Mouse (Mus musculus) limb, embryonic 15.5 days (tissue): ENCODE results near the gene Large1. TPM values are rescaled to one million over a fixed set of nuclear protein-coding genes. Genes with fewer than 3 reads are reported as not detected.

Experiments
- ATAC-seq: fragments of 200-750 bp; cut with Nextera tagmentation; 2 replicates; pipeline ENCODE4 v1.8.0; 2017; ENCODE audit warnings: low read depth, moderate TSS enrichment; ENCODE audit not compliant: insufficient number of reproducible peaks, low FRiP score, low TSS enrichment
- H3K27ac ChIP-seq: fragments of 300-500 bp; sonication (generic); 2 replicates; pipeline ENCODE4 v1.5.1; 2015; ENCODE audit warnings: moderate library complexity, mild to moderate bottlenecking, inconsistent platforms
- H3K27me3 ChIP-seq: fragments of 300-500 bp; sonication (generic); 2 replicates; pipeline ENCODE4 v1.6.1; 2015; ENCODE audit warnings: inconsistent platforms
- H3K36me3 ChIP-seq: fragments of 300-500 bp; sonication (generic); 2 replicates; pipeline ENCODE4 v1.6.1; 2015; ENCODE audit warnings: inconsistent platforms
- H3K4me1 ChIP-seq: fragments of 300-500 bp; sonication (generic); 2 replicates; pipeline ENCODE4 v1.6.1; 2015; ENCODE audit warnings: inconsistent platforms
- H3K4me2 ChIP-seq: fragments of 300-500 bp; sonication (generic); 2 replicates; pipeline ENCODE4 v1.6.1; 2015; ENCODE audit warnings: mild to moderate bottlenecking, inconsistent platforms
- H3K4me3 ChIP-seq: fragments of 300-500 bp; sonication (generic); 2 replicates; pipeline ENCODE4 v1.5.1; 2015; ENCODE audit warnings: mild to moderate bottlenecking, inconsistent platforms
- H3K9ac ChIP-seq: fragments of 300-500 bp; sonication (generic); 2 replicates; pipeline ENCODE4 v1.6.1; 2015; ENCODE audit warnings: inconsistent platforms
- H3K9me3 ChIP-seq: fragments of 300-500 bp; sonication (generic); 2 replicates; pipeline ENCODE4 v1.6.1; 2016; ENCODE audit warnings: inconsistent platforms
- WGBS: fragments of 180-500 bp; shearing (Covaris S2); methylation state at CpG from one replicate; pipeline ENCODE4 v1.1.7; 2015; 5-methylcytosine and 5-hydroxymethylcytosine counted together
- polyA plus RNA-seq: library from polyadenylated mRNA; unstranded; fragments of >200 nt; fragmentation: Nextera tagmentation; extraction: Ambion mirVana; gene quantifications from 2 replicates; pipeline ENCODE4 v1.2.1, GENCODE M21; 2015

The Large1 gene
- polyA plus RNA-seq, 1 experiment from 2014 or later, result 6.9 TPM

GRCm38 (mm10) chr8:73226841-73227240 lies 126.5 kb downstream of the Large1 start:
- 79% methylated on average over 3 of the region's 3 CpGs for WGBS
- no peaks in the 10 kb centered on the region for H3K27me3 ChIP-seq
- no peak overlapping the region for H3K4me2 ChIP-seq
- H3K36me3 ChIP-seq, result no peaks in the 10 kb centered on the region
- ATAC-seq, result no peak
- no peak overlapping the region for H3K27ac ChIP-seq
- H3K9ac ChIP-seq, result no peak overlapping the region
- H3K4me1 ChIP-seq, result no peaks in the 10 kb centered on the region
- no peak overlapping the region for H3K4me3 ChIP-seq
- H3K9me3 ChIP-seq, result no peaks in the 10 kb centered on the region

GRCm38 (mm10) chr8:73225654-73226053 lies 127.7 kb downstream of the Large1 start:
- Histone ChIP-seq H3K4me1 (no peaks in the 10 kb centered on the region), H3K9me3 (no peaks in the 10 kb centered on the region), H3K9ac (no peak overlapping the region), H3K4me2 (no peak overlapping the region), H3K27ac (no peak overlapping the region), H3K36me3 (no peaks in the 10 kb centered on the region), H3K4me3 (no peak overlapping the region), H3K27me3 (no peaks in the 10 kb centered on the region)
- WGBS, result 72% methylated on average over 2 of the region's 2 CpGs
- ATAC-seq, result no peak

GRCm38 (mm10) chr8:73219178-73219811 lies 134.0 kb downstream of the Large1 start:
- Histone ChIP-seq H3K9me3 (no peaks in the 10 kb centered on the region), H3K27me3 (no peaks in the 10 kb centered on the region), H3K9ac (no peak overlapping the region), H3K4me2 (no peak overlapping the region), H3K36me3 (no peaks in the 10 kb centered on the region), H3K4me3 (no peak overlapping the region), H3K27ac (no peak overlapping the region), H3K4me1 (no peaks in the 10 kb centered on the region)
- WGBS, result 84% methylated on average over 6 of the region's 6 CpGs
- no peak for ATAC-seq

GRCm38 (mm10) chr8:73206831-73207230 lies 146.5 kb downstream of the Large1 start:
- no peak overlapping the region for H3K4me3 ChIP-seq
- no peak overlapping the region for H3K4me2 ChIP-seq
- no peak overlapping the region for H3K9ac ChIP-seq
- ATAC-seq, result no peak
- H3K27me3 ChIP-seq, result no peaks in the 10 kb centered on the region
- no peak overlapping the region for H3K27ac ChIP-seq
- H3K9me3 ChIP-seq, result no peaks in the 10 kb centered on the region
- H3K36me3 ChIP-seq, result no peaks in the 10 kb centered on the region
- H3K4me1 ChIP-seq, result no peaks in the 10 kb centered on the region

- Histone ChIP-seq H3K27ac (no peak overlapping the region), H3K9ac (no peak overlapping the region), H3K9me3 (no peaks in the 10 kb centered on the region), H3K27me3 (no peaks in the 10 kb centered on the region), H3K4me2 (no peak overlapping the region), H3K4me3 (no peak overlapping the region), H3K4me1 (no peaks in the 10 kb centered on the region), H3K36me3 (no peaks in the 10 kb centered on the region)
- no peak for ATAC-seq
- WGBS, result 76% methylated on average over 2 of the region's 2 CpGs
Measured at GRCm38 (mm10) chr8:73201854-73202253, 151.5 kb downstream of the Large1 start.

GRCm38 (mm10) chr8:73197714-73198113 lies 155.6 kb downstream of the Large1 start:
- no peaks in the 10 kb centered on the region for H3K27me3 ChIP-seq
- H3K27ac ChIP-seq, result no peak overlapping the region
- H3K9me3 ChIP-seq, result no peaks in the 10 kb centered on the region
- H3K4me2 ChIP-seq, result no peak overlapping the region
- H3K36me3 ChIP-seq, result no peaks in the 10 kb centered on the region
- no peaks in the 10 kb centered on the region for H3K4me1 ChIP-seq
- H3K9ac ChIP-seq, result no peak overlapping the region
- no peak overlapping the region for H3K4me3 ChIP-seq
- WGBS, result 91% methylated on average over 1 of the region's 1 CpGs
- ATAC-seq, result no peak

- Histone ChIP-seq H3K36me3 (no peaks in the 10 kb centered on the region), H3K4me2 (no peak overlapping the region), H3K27me3 (no peaks in the 10 kb centered on the region), H3K27ac (no peak overlapping the region), H3K9me3 (no peaks in the 10 kb centered on the region), H3K9ac (no peak overlapping the region), H3K4me3 (no peak overlapping the region), H3K4me1 (no peaks in the 10 kb centered on the region)
- 96% methylated on average over 1 of the region's 1 CpGs for WGBS
- no peak for ATAC-seq
Measured at GRCm38 (mm10) chr8:73188684-73189083, 164.7 kb downstream of the Large1 start.

GRCm38 (mm10) chr8:73187381-73187780 lies 166.0 kb downstream of the Large1 start:
- Histone ChIP-seq H3K4me2 (no peak overlapping the region), H3K27me3 (no peaks in the 10 kb centered on the region), H3K9me3 (no peaks in the 10 kb centered on the region), H3K4me1 (no peaks in the 10 kb centered on the region), H3K36me3 (no peaks in the 10 kb centered on the region), H3K27ac (no peak overlapping the region), H3K9ac (no peak overlapping the region), H3K4me3 (no peak overlapping the region)
- 87% methylated on average over 1 of the region's 1 CpGs for WGBS
- no peak for ATAC-seq

- WGBS, result 45% methylated on average over 1 of the region's 1 CpGs
- no peak for ATAC-seq
- Histone ChIP-seq H3K27ac (no peak overlapping the region), H3K27me3 (no peaks in the 10 kb centered on the region), H3K4me3 (no peak overlapping the region), H3K9me3 (no peaks in the 10 kb centered on the region), H3K36me3 (no peaks in the 10 kb centered on the region), H3K9ac (no peak overlapping the region), H3K4me2 (no peak overlapping the region), H3K4me1 (peaks cover 3% of the 10 kb centered on the region; the same call in 1 of the 2 replicates)
Measured at GRCm38 (mm10) chr8:73178434-73178833, 174.9 kb downstream of the Large1 start.

GRCm38 (mm10) chr8:73172661-73173060 lies 180.7 kb downstream of the Large1 start:
- Histone ChIP-seq H3K4me2 (no peak overlapping the region), H3K27me3 (no peaks in the 10 kb centered on the region), H3K9ac (no peak overlapping the region), H3K9me3 (no peaks in the 10 kb centered on the region), H3K4me1 (no peaks in the 10 kb centered on the region), H3K4me3 (no peak overlapping the region), H3K36me3 (no peaks in the 10 kb centered on the region), H3K27ac (no peak overlapping the region)
- ATAC-seq, result no peak

GRCm38 (mm10) chr8:73161994-73162393 lies 191.3 kb downstream of the Large1 start:
- WGBS, result 71% methylated on average over 3 of the region's 3 CpGs
- peak; percentile 65; the same call in 1 of the 2 replicates for ATAC-seq
- Histone ChIP-seq H3K4me2 (no peak overlapping the region), H3K9me3 (no peaks in the 10 kb centered on the region), H3K4me1 (no peaks in the 10 kb centered on the region), H3K4me3 (no peak overlapping the region), H3K27me3 (no peaks in the 10 kb centered on the region), H3K9ac (no peak overlapping the region), H3K27ac (no peak overlapping the region), H3K36me3 (no peaks in the 10 kb centered on the region)

- Histone ChIP-seq H3K9ac (no peak overlapping the region), H3K4me1 (no peaks in the 10 kb centered on the region), H3K27ac (no peak overlapping the region), H3K4me3 (no peak overlapping the region), H3K4me2 (no peak overlapping the region), H3K9me3 (no peaks in the 10 kb centered on the region), H3K36me3 (no peaks in the 10 kb centered on the region), H3K27me3 (no peaks in the 10 kb centered on the region)
- no peak for ATAC-seq
- WGBS, result 73% methylated on average over 1 of the region's 1 CpGs
Measured at GRCm38 (mm10) chr8:73161564-73161963, 191.8 kb downstream of the Large1 start.

- Histone ChIP-seq H3K9me3 (no peaks in the 10 kb centered on the region), H3K4me2 (no peak overlapping the region), H3K36me3 (no peaks in the 10 kb centered on the region), H3K27ac (no peak overlapping the region), H3K4me3 (no peak overlapping the region), H3K9ac (no peak overlapping the region), H3K27me3 (no peaks in the 10 kb centered on the region), H3K4me1 (no peaks in the 10 kb centered on the region)
- WGBS, result 67% methylated on average over 2 of the region's 2 CpGs
- ATAC-seq, result no peak
Measured at GRCm38 (mm10) chr8:73160945-73161344, 192.4 kb downstream of the Large1 start.
